Mouse (Mus musculus) bone marrow, adult 2 months (tissue): ENCODE data around the gene Soga1.

Experiments used
- CTCF ChIP-seq: fragments of 200-500 bp; IDR thresholded peaks from 2 replicates; pipeline ENCODE4 v1.5.1; 2011; ENCODE audit warnings: low read length, control low read depth; ENCODE audit not compliant: control insufficient read depth, insufficient read depth
- POLR2A ChIP-seq: fragments of 200-500 bp; IDR thresholded peaks from 2 replicates; pipeline ENCODE4 v1.6.1; 2011; ENCODE audit warnings: low read depth, mild to moderate bottlenecking, control low read depth, low read length, borderline replicate concordance; ENCODE audit not compliant: control insufficient read depth

DNA sequence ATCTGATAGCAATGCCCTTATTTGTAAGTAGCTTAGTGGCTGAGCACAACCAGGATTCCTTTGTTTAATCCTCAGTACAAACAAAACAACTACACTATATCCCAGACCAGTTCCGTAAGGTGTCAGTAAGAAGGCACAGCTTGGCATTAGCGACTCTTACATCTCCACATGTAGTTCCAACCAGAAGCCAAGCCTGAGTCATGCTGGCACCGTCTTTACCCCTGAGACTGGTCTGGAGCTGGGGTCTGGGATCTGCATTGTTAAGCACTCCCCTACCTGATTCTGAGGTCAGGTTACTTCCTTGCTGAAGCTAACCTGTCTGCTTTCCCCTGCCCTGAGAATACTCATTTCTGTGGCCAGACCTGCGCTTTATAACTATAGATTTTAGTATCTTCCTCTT lies 110.6 kb downstream of the Soga1 start:
- TF ChIP-seq CTCF (no peak), POLR2A (no peak)
